Mouse (Mus musculus): Measurements from ENCODE around the gene Rap1gap.

Rap1gap gene

GRCm38 (mm10) chr4:137692107-137692902, 27.8 kb downstream of the Rap1gap start:
- no peak for DNase-seq (ENCODE audit: low read depth, low spot score)

GRCm38 (mm10) chr4:137695300-137695699, 30.8 kb downstream of the Rap1gap start:
- DNase-seq (ENCODE audit: low read depth, low spot score) = no peak

- no peak for DNase-seq (ENCODE audit: low read depth, low spot score)
These were observed 31.4 kb downstream of the Rap1gap start for GRCm38 (mm10) chr4:137695900-137696299.

- no peak for DNase-seq (ENCODE audit: low read depth, low spot score)
These were observed 32.8 kb downstream of the Rap1gap start for GRCm38 (mm10) chr4:137697156-137697885.

- no peak for DNase-seq (ENCODE audit: low read depth, low spot score)
These were observed 33.8 kb downstream of the Rap1gap start for GRCm38 (mm10) chr4:137698076-137698985.

GRCm38 (mm10) chr4:137699264-137700211, 35.0 kb downstream of the Rap1gap start:
- DNase-seq (ENCODE audit: low read depth, low spot score) = no peak

- no peak for DNase-seq (ENCODE audit: low read depth, low spot score)
These were observed 36.4 kb downstream of the Rap1gap start for GRCm38 (mm10) chr4:137700960-137701359.

- DNase-seq (ENCODE audit: low read depth, low spot score) = no peak
These were observed 38.6 kb downstream of the Rap1gap start for GRCm38 (mm10) chr4:137703077-137703476.

- no peak for DNase-seq (ENCODE audit: low read depth, low spot score)
These were observed 40.0 kb downstream of the Rap1gap start for GRCm38 (mm10) chr4:137704561-137704960.

GRCm38 (mm10) chr4:137705379-137705778, 40.9 kb downstream of the Rap1gap start:
- DNase-seq (ENCODE audit: low read depth, low spot score) = no peak

GRCm38 (mm10) chr4:137706510-137706909, 42.0 kb downstream of the Rap1gap start:
- DNase-seq (ENCODE audit: low read depth, low spot score) = no peak

- DNase-seq (ENCODE audit: low read depth, low spot score) = peak; percentile 90
These were observed 42.9 kb downstream of the Rap1gap start for GRCm38 (mm10) chr4:137707216-137707990.

- no peak for DNase-seq (ENCODE audit: low read depth, low spot score)
These were observed 48.4 kb downstream of the Rap1gap start for GRCm38 (mm10) chr4:137712963-137713362.

GRCm38 (mm10) chr4:137714020-137714624, 49.6 kb downstream of the Rap1gap start:
- DNase-seq (ENCODE audit: low read depth, low spot score) = no peak

GRCm38 (mm10) chr4:137717005-137717404, 52.5 kb downstream of the Rap1gap start:
- no peak for DNase-seq (ENCODE audit: low read depth, low spot score)

GRCm38 (mm10) chr4:137717671-137718070, 53.1 kb downstream of the Rap1gap start:
- DNase-seq (ENCODE audit: low read depth, low spot score) = no peak

GRCm38 (mm10) chr4:137719378-137720077, 55.0 kb downstream of the Rap1gap start:
- DNase-seq (ENCODE audit: low read depth, low spot score) = no peak

- no peak for DNase-seq (ENCODE audit: low read depth, low spot score)
These were observed 57.0 kb downstream of the Rap1gap start for GRCm38 (mm10) chr4:137721563-137721962.

- no peak for DNase-seq (ENCODE audit: low read depth, low spot score)
These were observed 57.7 kb downstream of the Rap1gap start for GRCm38 (mm10) chr4:137722230-137722629.

Data from embryo, embryonic 11.5 days (tissue).